Mouse (Mus musculus): ENCODE measurements at regions not wholly inside any gene's neighbourhood (a gene's known extent, or its start where the extent isn't known, plus 50 kb on each side); places are given as distances from the start of the nearest gene placed in this dataset.

- peak; percentile 2 for DNase-seq
These were observed 188.8 kb upstream of the Dmac1 start for GRCm38 (mm10) chr4:75466880-75467327.

GRCm38 (mm10) chr4:75463579-75463978 is 185.5 kb upstream of the Dmac1 start:
- no peak for DNase-seq

GRCm38 (mm10) chr4:75449478-75449877 is 171.4 kb upstream of the Dmac1 start:
- DNase-seq, result no peak

- DNase-seq, result no peak
These were observed 145.2 kb upstream of the Dmac1 start for GRCm38 (mm10) chr4:75423296-75423695.

GRCm38 (mm10) chr4:75400754-75401153 is 122.6 kb upstream of the Dmac1 start:
- peak; percentile 5 for DNase-seq

- DNase-seq, result no peak
These were observed 116.9 kb upstream of the Dmac1 start for GRCm38 (mm10) chr4:75394992-75395391.

- DNase-seq, result no peak
These were observed 116.2 kb upstream of the Dmac1 start for GRCm38 (mm10) chr4:75394264-75394663.

- no peak for DNase-seq
These were observed 108.3 kb upstream of the Dmac1 start for GRCm38 (mm10) chr4:75386271-75386938.

- no peak for DNase-seq
These were observed 81.4 kb upstream of the Dmac1 start for GRCm38 (mm10) chr4:75359496-75359895.

GRCm38 (mm10) chr4:75355621-75356020 is 77.5 kb upstream of the Dmac1 start:
- DNase-seq, result no peak

- no peak for DNase-seq
These were observed 56.4 kb upstream of the Dmac1 start for GRCm38 (mm10) chr4:75334496-75334895.

- DNase-seq, result no peak
These were observed 54.7 kb upstream of the Dmac1 start for GRCm38 (mm10) chr4:75332791-75333190.

- no peak for DNase-seq
These were observed 51.5 kb upstream of the Dmac1 start for GRCm38 (mm10) chr4:75329511-75330171.
